Mouse (Mus musculus) ZHBTc4 (cell line): ENCODE measurements at regions not wholly inside any gene's neighbourhood (a gene's known extent, or its start where the extent isn't known, plus 50 kb on each side); places are given as distances from the start of the nearest gene placed in this dataset.
"Not testable (repeated sequence)": the region's sequence is repeated elsewhere in the genome, so short reads cannot be mapped to it uniquely, and the experiment has no call there.

Experiments
- DNase-seq: peaks from one replicate; pipeline ENCODE4 v3.0.0-alpha.2; 2011; ENCODE audit warnings: low read depth, low spot score

GRCm38 (mm10) chr10:51397016-51397415 lies 83.4 kb upstream of the Gm49339 start:
- DNase-seq: not testable (repeated sequence)

- peak; percentile 69 for DNase-seq
Measured at GRCm38 (mm10) chr10:51405141-51405540, 75.3 kb upstream of the Gm49339 start.

- no peak for DNase-seq
Measured at GRCm38 (mm10) chr10:51412795-51413194, 67.6 kb upstream of the Gm49339 start.

GRCm38 (mm10) chr10:51414512-51414911 lies 65.9 kb upstream of the Gm49339 start:
- peak; percentile 28 for DNase-seq

- DNase-seq: no peak
Measured at GRCm38 (mm10) chr10:51416723-51417122, 63.7 kb upstream of the Gm49339 start.

- peak; percentile 79 for DNase-seq
Measured at GRCm38 (mm10) chr10:51417221-51417911, 63.0 kb upstream of the Gm49339 start.

- DNase-seq: no peak
Measured at GRCm38 (mm10) chr10:51418550-51418949, 61.9 kb upstream of the Gm49339 start.

GRCm38 (mm10) chr10:51422501-51422900 lies 57.9 kb upstream of the Gm49339 start:
- peak; percentile 19 for DNase-seq
